Mouse (Mus musculus) lung, postnatal 14 days (tissue): ENCODE measurements around the gene Fbxo33.

ENCODE experiments used
- DNase-seq: peaks from one replicate; pipeline ENCODE4 v3.0.0; 2021

The Fbxo33 gene

DNA sequence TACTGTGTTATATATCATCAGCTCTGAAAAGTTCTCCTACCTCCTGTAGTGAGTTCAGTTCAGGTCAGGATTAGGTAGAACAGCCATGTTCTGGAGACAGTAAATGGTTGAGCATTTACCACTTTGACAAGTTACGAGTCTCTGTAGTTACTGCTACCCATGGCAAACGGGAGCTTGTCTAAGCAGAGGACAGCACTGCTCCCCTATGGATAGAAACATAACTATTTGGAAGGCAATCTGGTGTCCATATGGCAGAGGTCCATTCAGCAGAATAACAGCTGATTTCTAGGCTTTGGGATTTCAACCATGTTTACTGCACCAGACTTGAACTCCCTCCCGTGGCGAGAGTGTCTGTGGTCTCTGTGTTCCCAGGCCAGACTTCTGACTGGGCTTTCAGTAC, 23.6 kb downstream of the Fbxo33 start:
- DNase-seq = no peak

DNA sequence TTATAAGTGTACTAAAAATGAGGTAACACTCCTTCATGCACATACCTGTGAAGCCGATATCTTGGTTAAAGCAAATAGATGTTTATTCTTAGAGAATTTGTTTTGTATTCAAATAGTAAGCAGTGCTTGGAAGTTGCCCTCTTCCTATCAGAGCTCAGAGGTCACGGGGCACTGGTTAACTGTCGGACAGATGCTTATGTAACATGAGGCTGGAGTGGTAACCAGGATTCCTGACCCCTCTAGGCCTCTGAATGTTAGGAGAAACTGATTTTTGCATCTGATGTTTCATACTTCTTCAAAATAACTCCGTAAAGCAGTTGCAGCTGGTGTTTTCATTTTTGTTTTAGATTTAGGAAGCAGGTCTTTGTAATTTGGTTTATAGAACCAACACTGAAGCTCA, 24.5 kb downstream of the Fbxo33 start:
- DNase-seq = no peak

DNA sequence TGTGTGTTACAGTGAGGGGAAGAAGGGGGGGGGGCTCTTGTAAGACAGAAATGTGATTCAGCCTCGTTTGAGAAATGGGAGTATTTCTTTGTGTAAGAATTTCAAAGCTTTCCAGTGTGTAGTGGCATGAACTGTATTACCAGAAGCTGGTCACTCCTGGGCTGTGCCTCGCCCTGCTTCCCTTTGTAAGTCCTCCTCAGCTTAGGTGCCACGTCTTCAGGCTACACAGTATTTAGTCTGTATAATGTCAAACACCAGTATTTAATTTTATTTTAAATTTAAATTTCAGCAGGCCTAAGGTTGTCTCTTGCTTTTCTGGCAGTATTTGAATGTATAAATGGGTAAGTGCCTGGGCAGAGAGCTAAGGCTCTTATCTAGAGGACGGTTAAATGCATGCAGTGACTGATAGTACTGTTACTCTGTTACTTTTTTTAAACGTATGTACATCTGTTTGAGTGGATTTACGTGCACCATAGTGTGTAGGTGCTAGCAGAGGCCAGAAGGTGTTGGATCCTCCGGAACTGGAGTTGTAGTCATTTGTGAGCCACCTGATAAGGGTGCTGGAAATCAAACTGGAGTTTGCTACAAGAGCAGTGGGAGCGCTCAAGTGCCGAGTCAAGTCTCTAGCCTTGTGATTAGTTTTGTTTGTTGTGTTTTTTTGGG, 25.1 kb downstream of the Fbxo33 start:
- DNase-seq = no peak

DNA sequence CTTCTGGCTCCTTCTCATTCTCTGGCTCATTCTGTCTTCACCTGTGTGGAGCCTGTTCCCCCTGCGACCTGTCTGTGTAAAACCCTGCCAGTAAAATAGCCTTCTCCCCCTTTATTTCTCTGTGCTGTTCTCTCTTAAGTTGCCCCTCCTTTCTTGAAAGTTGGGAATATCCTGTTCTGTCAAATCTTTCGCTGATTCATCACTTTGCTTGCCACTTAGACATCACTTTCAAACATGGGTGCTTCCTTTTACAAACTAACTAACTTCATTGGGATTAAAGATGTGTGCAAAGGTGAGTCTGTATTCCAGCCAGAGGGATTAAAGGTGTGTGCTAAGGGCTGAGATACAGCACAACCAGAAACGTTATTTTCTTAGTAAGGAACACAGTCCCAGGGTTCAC, 25.9 kb downstream of the Fbxo33 start:
- DNase-seq = no peak

DNA sequence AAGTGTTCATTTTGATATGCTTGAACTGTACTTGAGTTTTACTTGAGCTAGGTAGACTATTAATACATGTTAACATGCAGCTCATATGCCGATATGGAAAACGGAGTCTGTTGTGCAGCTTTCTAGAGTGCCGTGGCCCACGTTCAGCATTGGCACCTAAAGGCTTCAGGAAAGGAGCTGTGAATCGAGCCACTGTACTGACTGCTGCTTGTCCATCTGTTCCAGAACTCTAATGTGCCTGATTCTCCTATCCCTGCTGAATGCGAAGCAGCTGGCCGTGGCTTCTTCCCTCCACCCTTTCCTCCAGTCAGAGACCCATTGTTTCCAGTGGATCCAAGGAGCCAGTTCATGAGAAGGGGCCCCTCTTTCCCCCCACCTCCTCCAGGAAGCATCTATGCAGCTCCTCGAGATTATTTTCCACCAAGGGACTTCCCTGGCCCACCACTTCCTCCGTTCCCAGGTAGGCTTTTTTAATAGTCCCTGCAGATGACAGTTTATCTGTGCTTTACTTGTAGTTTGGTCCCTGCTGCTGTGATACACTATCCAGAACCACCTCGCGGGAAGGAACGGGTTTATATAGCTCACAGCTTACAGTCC, 31.3 kb downstream of the Fbxo33 start:
- no peak for DNase-seq

DNA sequence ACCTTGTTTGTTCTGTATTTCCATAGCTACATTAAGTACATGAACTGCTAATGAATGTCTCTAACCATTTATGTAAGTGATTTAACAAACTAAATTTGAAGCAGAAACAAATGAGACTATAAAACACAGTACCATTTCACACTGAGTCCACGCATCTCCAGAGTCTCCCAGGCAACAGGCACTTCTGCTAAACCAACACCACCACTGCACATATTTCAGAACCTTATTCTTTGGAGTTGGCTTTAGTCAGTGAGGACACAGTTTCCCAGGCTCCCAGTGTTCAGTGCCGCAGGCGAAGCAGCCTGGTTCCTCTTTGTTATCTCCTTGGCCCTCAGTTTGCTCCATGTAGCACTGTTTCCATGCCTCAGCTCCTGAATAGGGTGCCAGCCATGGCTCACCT, 41.7 kb downstream of the Fbxo33 start:
- DNase-seq = no peak

DNA sequence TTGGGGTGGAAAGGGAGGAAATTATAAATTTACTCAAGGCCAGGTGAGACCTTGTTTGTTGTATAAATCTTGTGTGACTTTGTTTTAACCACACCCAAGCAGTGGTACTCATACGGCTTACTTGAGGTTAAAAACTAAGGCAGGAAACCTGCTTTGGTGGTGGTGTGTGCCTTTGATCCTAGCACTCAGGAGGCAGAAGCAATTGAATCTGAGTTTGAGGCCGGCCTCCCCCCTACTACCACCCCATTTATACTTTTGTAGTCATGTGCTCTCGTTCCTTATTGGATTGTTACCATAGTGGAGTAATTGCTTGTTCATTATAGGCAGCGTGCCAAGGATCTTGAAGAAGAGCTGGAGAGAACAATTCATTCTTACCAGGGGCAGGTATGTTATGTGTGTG, 49.6 kb downstream of the Fbxo33 start:
- no peak for DNase-seq

DNA sequence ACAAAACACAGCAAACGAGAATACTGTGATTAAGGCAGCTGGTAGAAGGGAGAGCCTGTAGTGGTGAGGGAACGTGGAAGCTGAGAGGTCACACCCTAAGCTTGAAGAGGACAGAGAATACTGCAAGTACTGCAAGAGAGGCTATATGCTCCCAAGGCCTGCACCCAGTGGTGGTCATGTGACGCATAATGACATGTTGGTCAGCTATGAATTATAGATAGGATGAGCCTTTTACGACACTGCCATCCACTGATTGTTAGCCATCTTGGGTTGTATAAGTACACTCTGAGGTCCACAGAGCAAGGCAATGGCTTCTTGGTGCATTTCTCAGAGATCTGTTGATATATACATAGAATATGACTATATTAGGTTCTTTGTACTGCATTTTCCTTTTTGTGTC, 53.0 kb downstream of the Fbxo33 start:
- no peak for DNase-seq

DNA sequence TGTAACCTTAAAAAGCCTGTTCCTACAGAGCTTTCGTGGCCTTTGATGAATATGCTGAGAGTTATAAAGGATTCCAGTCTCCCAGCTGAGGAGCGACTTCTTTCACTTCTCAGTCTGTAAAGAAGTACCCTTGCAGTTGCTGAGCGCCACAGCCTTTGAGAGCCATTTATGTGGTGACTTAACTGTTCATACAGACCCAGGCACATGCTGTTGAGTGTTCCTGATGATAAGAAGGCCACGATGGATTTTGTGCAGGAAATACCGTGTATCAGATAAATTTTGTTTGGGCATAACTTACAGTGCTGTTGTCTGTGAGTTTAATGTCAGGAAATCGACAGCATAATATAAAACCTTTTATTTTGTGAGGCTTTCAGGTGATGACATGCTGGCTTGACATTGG, 55.0 kb downstream of the Fbxo33 start:
- DNase-seq = no peak

DNA sequence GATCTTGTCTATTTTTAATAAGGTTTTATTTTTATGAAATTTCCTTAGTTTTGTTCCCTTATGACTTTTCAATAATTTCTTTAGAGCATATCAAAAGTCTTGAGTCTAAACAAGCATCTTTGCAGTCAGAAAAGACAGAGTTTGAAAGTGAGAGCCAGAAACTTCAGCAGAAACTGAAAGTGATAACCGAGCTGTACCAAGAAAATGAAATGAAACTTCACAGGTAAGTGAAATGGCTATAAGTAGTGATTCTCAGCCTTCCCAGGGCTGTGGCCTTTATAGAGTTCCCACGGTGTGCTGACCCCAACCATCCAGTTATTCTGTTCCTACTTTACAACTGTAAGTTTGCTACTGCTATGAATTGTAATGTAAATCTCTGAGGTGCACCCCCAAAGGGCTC, 56.7 kb downstream of the Fbxo33 start:
- no peak for DNase-seq

DNA sequence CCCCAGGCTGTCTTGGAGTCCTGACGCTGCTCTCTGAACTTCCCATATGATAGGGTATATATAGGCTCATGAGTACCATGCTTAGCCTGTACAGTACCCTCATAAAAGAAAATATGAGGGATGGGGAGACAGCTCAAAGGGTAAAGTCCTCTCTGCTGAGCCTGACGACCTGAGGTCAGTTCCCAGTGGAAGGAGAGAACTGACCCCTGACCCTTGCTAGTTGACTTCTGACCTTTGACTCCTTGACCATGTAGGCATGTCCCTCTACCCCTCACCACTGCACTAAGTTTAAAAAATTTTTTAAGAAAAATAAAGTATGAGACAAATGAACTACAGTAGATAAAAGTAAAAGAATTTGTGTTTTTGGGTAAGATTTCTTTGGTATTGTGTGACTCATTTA, 58.4 kb downstream of the Fbxo33 start:
- no peak for DNase-seq
